Mouse (Mus musculus) liver, postnatal 0 days (tissue): Measurements from ENCODE around the gene Arhgap23.

ENCODE experiments used
- CTCF ChIP-seq: sonication (generic); IDR thresholded peaks from 2 replicates; pipeline ENCODE4 v1.5.1; 2016; ENCODE audit warnings: antibody characterized with exemption, low read depth
- EP300 ChIP-seq: IDR thresholded peaks from 2 replicates; pipeline ENCODE4 v1.6.1; 2016; ENCODE audit warnings: antibody characterized with exemption, low read depth, mild to moderate bottlenecking

GRCm38 (mm10) chr11:97445596-97445995 is 30.3 kb downstream of the Arhgap23 start:
- TF ChIP-seq CTCF (no peak), EP300 (no peak)
